Mouse (Mus musculus): Measurements from ENCODE around the gene Uox. TPM values are rescaled to one million over a fixed set of nuclear protein-coding genes. Genes with fewer than 3 reads are reported as not detected.

Gene Uox
- polyA plus RNA-seq (2012), result not detected in 2 replicates

GRCm38 (mm10) chr3:146570148-146570782, at the start of gene Uox:
Gene Uox (plus strand): TSS chr3:146570426.
- no peak for TF ChIP-seq GATA1 (IDR thresholded peaks at IDR 0.05; ENCODE audit: low read length)

GRCm38 (mm10) chr3:146520798-146521651, 49.2 kb upstream of the Uox start, which contains the start of gene Rpf1:
Gene Rpf1 (minus strand): TSS chr3:146521429.
- no peak for TF ChIP-seq GATA1 (IDR thresholded peaks at IDR 0.05; ENCODE audit: low read length)

GRCm38 (mm10) chr3:146521652-146522020, 48.6 kb upstream of the Uox start:
- TF ChIP-seq GATA1 (IDR thresholded peaks at IDR 0.05; ENCODE audit: low read length), result no peak

- no peak for TF ChIP-seq GATA1 (IDR thresholded peaks at IDR 0.05; ENCODE audit: low read length)
These were observed 41.9 kb upstream of the Uox start for GRCm38 (mm10) chr3:146528335-146528734.

GRCm38 (mm10) chr3:146534986-146535385, 35.2 kb upstream of the Uox start:
- TF ChIP-seq GATA1 (IDR thresholded peaks at IDR 0.05; ENCODE audit: low read length), result no peak

- TF ChIP-seq GATA1 (IDR thresholded peaks at IDR 0.05; ENCODE audit: low read length), result no peak
These were observed 29.5 kb upstream of the Uox start for GRCm38 (mm10) chr3:146540521-146541273.

- TF ChIP-seq GATA1 (IDR thresholded peaks at IDR 0.05; ENCODE audit: low read length), result no peak
These were observed 26.6 kb upstream of the Uox start for GRCm38 (mm10) chr3:146543632-146544031.

GRCm38 (mm10) chr3:146554816-146555215, 15.4 kb upstream of the Uox start:
- TF ChIP-seq GATA1 (IDR thresholded peaks at IDR 0.05; ENCODE audit: low read length), result no peak

GRCm38 (mm10) chr3:146556567-146556966, 13.7 kb upstream of the Uox start:
- TF ChIP-seq GATA1 (IDR thresholded peaks at IDR 0.05; ENCODE audit: low read length), result no peak

GRCm38 (mm10) chr3:146557507-146557906, 12.7 kb upstream of the Uox start:
- TF ChIP-seq GATA1 (IDR thresholded peaks at IDR 0.05; ENCODE audit: low read length), result no peak

- TF ChIP-seq GATA1 (IDR thresholded peaks at IDR 0.05; ENCODE audit: low read length), result no peak
These were observed 7.3 kb upstream of the Uox start for GRCm38 (mm10) chr3:146562936-146563335.

GRCm38 (mm10) chr3:146564268-146565064, 5.8 kb upstream of the Uox start:
- no peak for TF ChIP-seq GATA1 (IDR thresholded peaks at IDR 0.05; ENCODE audit: low read length)

GRCm38 (mm10) chr3:146565065-146565411, 5.2 kb upstream of the Uox start:
- no peak for TF ChIP-seq GATA1 (IDR thresholded peaks at IDR 0.05; ENCODE audit: low read length)

- TF ChIP-seq GATA1 (IDR thresholded peaks at IDR 0.05; ENCODE audit: low read length), result no peak
These were observed 2.9 kb upstream of the Uox start for GRCm38 (mm10) chr3:146567366-146567765.

- TF ChIP-seq GATA1 (IDR thresholded peaks at IDR 0.05; ENCODE audit: low read length), result no peak
These were observed 2.2 kb upstream of the Uox start for GRCm38 (mm10) chr3:146567884-146568530.
